Mouse (Mus musculus) hematopoietic stem cell, adult 5-6 weeks (primary cell): ENCODE measurements at regions not wholly inside any gene's neighbourhood (a gene's known extent, or its start where the extent isn't known, plus 50 kb on each side); places are given as distances from the start of the nearest gene placed in this dataset.

Source experiments
- ATAC-seq, 2 experiments: fragments of 125-278 bp in 1 of 2; replicated peaks in 1 of 2; 2 replicates each; pipeline ENCODE4 v1.8.0; 2016 to 2017; ENCODE audit warnings: inconsistent platforms in 2 of 2, mild to moderate bottlenecking in 2 of 2, moderate number of reproducible peaks in 2 of 2, low read depth in 1 of 2, moderate TSS enrichment in 1 of 2; ENCODE audit not compliant: low FRiP score in 2 of 2, poor library complexity in 2 of 2, severe bottlenecking in 2 of 2, insufficient read depth in 1 of 2, low TSS enrichment in 1 of 2

DNA sequence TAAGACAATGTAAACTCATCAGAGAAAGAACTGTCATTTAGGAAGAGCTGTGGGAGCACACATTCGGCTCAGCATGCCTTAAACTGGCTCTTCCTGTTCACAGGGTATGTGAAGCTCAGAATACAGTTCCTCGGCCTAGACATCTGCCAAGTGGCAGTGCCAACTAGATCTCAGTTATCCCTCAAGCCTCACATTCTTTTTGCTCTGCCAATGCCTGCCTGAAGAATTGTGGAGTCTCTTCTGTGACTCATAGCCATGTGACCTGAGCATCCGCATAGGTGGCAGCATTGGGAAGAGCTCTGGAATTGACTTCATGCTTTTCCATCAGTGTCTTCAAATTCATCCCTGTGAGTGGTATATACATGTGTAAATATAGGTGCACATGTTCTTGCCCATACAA lies 59.7 kb downstream of the Prlhr start:
- ATAC-seq = no peak

DNA sequence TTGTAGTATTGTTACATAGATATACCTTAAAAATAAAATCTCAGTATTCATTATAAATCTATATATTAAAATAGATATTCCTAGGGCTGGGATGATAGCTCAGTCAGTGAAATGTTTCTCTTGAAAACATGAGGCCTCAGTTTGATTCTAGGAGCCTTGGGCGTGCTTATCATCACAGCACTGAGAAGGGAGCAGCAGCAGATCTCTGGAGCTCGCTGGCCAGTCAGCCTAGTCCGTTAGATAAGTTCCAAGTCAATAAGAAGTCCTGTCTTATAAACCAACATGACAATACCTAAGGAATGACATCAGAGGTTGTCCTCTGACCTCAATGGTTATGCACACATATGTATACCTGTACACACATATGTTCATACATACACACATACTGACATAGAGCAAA lies 68.7 kb downstream of the Prlhr start:
- no peak for ATAC-seq

DNA sequence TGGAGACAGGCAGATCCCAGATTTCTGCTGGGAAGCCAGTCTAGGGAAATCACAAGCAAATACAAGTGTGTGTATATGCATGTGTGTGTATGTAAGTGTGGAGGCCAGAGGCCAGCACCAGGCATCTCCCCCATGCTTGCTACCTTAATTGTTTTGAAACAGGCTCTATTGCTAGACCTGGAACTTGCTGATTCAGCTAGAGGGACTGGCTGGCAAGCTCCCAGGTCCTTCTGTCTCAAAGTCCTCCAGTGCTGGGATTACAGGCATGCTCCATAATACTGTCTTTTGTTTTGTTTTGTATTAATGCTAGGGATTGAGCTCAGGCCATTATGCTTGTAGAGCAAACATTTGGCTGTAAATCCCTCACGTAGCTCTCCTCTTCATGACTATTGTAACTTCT lies 70.4 kb downstream of the Prlhr start:
- no peak for ATAC-seq

DNA sequence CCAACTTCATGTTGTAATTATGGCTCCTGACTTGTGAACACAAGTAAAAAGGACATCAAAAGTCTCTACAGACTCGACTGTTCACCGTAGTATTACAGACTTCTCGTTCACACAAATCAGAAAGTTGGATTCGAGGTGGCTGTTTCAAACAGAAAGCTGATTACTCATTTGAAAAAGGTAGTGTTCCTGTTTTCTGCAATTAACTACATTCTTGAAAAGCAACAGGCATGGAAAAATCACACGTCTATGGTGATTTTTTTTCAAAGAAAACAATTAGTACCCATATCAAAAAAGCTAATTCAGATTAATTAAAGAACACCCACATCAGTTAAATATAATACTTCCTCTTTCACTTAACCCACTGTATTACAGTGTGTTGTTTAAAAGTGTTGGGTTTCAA lies 71.5 kb downstream of the Prlhr start:
- no peak for ATAC-seq

DNA sequence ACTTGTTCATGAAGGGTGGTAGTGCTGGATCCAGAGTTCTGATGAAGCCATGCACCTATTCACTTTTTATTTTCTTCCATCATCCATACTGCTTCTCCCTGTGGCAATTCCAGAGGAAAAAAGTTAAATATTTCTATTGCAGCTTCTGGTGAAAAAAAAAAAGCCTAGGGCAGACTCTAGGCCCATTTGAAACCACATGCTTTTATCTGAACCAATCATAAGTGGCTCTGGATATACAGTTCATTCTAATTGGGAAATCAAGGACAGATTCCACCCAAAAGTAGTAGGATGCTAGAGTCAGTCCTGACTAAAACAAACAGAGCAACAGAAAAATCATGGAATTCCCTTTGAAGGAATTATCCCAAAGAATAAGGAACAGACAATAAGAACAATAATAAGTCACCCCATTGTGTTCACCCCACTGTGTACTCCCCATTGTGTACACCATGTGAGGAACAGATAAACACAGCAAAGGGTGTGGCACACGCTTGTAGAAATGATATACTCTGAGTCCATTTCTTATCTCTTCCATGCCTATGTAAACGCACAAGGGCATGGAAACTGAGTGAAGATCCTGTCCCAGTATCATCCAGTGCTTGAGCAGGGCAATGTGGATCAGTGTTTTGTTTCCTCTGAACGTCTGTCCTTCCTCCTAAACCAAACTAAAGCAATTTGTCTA lies 81.4 kb downstream of the Prlhr start:
- no peak for ATAC-seq

DNA sequence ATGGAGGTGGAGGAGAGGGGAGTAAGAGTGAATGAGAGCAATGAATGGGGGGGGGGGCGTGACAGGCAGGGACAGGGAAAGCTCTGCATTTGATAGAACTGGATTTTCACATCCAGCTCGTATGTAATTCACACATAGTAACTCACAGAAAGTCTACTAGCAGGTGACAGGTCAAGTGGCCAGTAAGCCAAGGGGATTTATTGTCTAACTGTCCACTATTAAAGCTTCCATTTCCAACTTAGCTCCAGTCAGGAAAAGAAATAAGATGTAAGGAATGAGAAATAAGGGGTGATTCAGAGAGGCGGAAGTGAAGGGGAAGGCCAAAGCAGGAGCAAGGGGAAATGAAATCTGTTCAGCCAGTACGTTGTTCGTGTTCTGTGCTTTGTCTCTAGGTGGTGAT lies 83.4 kb downstream of the Prlhr start:
- ATAC-seq = no peak

DNA sequence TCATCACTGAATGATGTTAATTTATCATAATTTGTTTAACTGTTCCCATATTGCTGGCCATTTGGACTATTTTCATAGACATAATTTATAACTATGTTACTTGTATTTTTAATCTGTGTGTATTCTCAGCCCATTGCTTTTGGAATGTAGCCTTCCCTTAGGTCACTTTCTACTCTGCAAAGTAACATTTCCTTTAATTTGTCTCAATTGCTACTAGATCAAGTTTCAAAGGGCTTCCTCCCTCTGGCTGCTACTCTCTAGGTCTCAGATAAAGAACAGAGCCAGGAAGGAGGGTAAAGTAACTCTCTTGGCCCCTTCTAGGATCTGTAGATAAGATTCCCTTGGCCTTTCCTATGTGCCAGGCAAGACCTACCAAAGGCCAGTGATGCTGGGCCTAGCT lies 85.4 kb downstream of the Prlhr start:
- no peak for ATAC-seq

DNA sequence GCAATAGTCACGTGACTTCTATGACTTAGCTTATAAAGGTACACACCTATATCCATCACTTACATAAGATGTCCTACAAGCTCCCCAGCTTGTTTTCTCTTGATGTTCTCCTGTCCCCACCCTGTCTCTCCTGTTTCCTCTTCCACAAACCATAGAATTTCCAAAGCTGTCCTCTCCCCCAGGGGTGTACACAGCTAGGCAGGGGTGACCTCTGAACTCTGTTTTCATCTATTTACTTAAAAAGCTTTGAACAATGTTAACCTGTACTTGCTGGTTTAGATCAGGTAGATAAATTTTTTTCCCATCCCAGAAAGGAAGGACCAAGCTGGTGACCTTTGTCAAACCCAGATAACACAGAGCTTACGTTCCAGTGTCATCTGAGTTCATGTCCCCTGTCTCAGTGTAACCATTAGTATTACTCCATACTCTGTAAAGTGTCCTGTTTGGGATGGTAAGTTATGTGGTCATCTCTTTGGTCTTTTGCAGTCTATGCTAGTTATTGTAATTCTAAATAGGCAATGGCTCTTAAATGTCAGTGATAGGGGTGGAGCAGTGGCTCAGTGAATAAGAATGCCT lies 89.0 kb downstream of the Prlhr start:
- ATAC-seq = no peak

DNA sequence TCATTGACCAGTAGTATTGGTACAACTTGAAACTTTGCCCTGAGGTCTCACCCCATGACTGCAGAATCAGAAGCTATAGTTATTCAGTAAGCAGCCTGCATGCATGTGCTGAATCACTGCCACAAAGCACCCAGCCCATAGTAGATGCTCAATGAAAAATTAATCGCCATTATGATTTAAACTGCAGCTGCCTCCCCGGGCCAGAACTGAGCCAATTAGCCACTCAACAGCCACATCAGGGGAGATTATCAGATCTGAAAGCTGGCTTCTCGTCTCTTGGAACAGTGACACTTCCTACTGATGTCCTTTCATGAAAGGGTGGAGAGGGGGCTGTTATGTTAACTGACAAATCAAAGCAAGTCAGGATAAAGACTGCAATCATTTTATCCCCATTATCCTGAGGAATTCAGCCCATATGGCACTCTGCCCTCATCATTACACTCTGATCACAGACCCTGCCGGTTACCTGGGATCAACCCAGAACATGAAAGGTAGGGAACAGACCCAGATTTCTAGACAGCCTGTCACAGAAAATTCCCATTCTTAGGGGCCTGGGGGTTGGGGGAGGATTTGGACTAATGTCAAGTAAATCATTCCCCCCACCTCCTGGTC lies 104.0 kb downstream of the Prlhr start:
- ATAC-seq = no peak

DNA sequence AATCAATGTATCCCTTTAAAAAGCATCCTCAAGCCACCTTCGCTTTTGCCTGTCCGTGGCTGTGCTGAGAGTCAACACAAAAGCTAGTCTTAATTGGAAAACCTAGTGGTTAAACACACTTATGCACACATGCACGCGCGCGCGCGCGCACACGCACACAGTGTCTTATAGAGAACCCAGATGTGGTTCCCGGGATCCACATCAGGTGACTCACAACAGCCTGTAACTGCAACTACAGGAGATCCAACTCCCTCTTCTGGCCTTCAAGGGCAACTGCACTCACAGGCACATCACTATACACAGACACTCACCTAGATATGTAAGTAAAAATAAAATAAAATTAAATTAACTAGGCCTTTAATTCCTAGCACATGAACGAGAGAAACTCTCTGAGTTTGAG lies 118.4 kb upstream of the Fam204a start:
- no peak for ATAC-seq

DNA sequence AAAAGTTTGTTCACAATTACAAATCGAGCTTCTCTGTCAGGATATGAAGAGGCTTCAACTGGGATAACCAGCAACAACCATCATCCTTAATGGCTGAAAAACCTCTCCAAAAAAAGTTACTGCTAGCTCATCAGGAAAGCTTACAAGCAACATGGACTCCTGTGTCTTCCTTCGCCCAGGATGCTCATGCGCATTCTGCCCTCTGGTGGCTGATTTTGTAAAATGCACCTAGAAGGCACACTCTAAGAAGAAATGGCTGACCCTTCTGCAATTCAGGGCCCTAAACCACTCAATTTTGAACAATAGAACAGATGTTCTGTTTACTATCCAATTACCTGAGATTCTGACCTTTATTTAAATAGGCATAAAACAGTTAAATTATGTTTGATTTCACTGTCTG lies 115.0 kb upstream of the Fam204a start:
- peak in 1 of 2 experiments; percentile 66; a peak in 2 of 4 replicates for ATAC-seq

DNA sequence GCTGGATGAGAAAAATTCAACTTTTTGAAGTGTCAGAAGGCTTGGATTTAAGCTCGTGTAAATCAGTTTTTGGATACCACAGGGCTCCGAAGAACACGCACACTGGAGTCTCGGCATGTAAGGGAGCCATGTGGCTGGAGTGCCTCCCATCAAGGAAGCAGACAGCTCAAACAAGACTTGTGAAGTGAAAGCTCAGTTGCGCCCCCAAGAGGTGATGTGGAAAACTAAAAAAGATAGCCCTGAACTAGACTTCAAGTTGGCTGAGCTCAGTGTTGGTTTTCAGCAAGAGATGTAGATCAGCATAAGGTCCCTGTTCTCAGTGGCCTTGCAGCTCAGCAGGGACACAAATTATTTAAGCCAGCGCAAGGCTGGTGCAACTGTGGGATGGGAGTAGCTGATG lies 113.7 kb upstream of the Fam204a start:
- no peak for ATAC-seq

DNA sequence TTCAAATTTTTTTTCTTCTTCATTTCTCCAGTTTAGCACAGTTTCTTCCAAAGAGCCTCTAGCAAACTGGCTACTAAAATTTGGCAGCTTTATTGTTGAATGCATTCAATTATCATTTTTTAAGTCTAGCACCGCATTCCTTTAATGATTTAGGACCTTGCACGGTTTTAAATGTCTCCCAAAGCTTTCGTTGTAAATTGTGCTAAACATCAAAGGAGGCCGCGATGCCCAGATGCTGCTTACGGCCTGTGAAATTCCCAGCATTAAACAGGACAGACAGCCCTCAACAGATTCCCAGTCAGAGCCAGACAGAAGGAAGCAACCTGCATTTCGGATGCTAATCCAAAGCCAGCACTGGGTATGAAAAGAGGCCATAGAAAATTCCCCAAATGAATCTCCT lies 108.0 kb upstream of the Fam204a start:
- ATAC-seq = no peak

DNA sequence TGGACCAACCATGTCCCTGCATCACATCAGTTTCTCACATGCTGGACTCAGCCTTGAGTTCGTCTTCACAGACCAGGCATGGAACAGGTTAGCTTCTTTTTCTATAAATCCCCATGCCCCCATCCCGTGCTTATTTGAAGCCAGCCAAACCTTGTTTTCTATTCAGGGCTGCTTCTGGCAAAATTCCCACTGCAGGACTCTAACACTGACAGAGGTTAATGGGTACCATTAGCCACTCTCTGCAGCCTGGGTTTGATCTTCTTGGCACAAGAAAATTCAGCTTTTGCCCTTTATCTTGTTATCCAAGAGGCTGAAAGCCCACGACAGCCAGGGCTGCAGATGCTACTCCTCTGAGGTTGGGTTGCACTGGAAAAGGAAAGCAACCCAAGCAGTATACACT lies 101.8 kb upstream of the Fam204a start:
- no peak for ATAC-seq

DNA sequence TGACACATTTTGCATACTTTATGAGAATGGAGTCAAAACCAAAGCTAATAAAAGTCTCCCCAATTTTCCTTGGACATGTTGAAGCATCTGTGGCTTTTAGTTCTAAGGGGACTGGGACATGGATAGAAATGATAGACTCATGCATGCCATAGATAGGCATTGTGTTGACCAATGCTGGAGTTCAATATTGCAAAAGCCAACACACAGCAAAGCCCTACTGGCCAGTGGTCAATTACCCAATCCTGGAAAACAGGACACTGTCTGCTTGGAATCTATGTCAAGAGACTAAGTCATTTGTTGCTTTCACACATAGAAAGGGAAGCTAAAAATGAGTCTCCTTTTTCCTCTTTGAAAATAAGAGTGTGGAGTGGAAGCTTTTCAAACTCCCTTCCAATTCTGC lies 99.1 kb upstream of the Fam204a start:
- no peak for ATAC-seq

DNA sequence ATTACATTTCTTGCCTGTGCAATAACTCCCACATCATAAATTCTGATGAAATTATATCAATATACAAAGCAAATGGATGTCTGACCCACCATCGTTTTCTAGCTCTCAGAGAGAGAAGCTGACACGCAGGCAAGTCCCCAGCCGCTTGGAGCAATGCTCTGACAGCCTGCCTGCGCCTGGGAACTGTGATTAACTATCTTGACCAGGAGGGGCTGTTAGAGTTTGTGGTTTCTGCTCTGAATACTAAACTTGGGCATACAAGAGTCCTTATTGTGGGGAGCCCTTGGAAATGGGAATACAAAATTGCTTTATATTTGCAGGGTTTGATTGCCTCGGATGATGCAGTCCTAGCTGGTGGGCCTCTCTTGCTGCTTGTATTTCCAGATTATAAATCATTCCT lies 98.6 kb upstream of the Fam204a start:
- ATAC-seq = no peak

DNA sequence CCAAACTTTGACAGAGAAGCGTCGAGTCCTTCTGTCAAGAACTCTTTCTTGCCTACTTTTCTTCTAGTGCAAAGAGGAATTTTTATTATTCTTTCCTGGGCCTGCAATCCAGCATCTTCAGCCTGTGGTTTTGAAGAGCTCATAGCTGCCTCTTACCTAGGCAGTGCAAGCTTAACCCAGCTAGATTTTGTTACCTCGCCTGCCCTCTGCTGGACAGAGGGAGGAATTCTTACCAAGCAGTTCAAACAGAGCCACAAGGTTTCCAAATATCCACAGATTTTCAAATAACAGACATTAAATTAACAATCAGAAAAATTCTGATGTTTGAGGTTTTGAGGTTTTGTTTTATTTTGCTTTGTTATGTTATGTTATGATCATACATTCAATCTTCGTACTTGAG lies 84.1 kb upstream of the Fam204a start:
- peak; percentile 67 to 72 for ATAC-seq

DNA sequence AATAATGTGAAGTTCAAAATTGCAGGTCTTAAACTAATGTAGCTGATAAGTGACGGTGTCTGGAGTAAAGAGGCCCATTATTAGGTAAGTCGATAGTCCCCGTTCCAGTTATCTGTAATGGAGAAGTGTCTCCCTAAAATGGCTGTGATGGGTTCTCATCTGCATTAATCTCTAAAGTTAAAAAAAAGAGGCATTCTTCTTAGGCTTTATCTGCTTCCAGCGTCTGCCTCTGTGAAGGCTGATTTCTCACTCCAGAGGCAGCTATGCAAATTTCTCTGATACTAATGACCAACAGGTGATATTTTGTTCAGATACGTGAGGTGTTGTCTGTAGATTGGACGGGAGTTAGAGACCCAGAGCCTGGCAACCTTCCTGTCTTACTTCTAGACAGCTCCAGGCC lies 75.9 kb upstream of the Fam204a start:
- ATAC-seq = no peak

DNA sequence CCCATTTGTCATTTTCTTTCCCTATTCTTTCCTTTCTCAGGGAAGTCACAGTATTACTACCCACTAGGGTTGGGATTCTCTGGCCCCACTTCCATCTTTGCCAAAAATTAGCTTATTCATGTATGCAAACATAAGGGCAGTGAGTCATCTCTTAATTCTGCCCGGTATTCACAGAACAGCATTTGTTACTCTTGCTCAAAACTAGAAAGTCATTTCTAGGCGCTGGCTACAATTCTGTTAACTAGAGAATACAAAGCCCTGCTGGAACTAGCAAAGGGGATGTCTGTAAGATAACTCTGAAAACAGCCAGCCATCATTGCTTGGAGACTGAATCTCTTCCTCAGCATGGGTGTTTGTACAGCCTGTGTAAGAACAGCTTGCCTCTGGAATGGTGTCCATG lies 74.4 kb upstream of the Fam204a start:
- ATAC-seq = no peak
